Comparison of ENCODE assay signal across 8 mouse cellular contexts in the genomic region with DNA sequence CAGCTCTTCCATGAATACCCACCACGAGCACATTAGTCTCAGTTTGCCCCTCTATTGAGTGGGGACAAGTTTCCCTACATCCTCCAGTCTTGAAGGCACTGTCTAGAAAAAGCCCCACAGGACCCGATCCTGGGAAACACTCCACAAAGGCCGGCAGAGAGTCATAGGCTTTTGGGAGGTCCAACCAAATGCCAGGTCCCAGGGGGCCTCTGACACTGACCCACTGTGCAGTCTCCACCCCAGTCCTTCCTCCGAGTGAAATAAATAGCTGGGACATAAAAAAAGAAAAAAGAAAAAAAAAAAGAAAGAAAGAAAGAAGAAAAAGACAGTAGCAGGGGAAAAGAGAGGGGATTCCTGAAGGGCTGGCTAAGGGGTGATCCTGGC. TPM values are rescaled to one million over a fixed set of nuclear protein-coding genes. Genes with fewer than 3 reads are reported as not detected.
DNase-seq lines count a peak whose midpoint lies in the region; ATAC-seq and TF ChIP-seq lines count a peak whose summit lies in the region.

No protein-coding gene starts in this region.

- no peak for DNase-seq in lung, embryonic 14.5 days
- DNase-seq in lung, postnatal 25 days (ENCODE audit: low spot score), result no peak
- peak; percentile 54 for DNase-seq in kidney, postnatal 14 days
- no peak for DNase-seq in layer of hippocampus, postnatal 14 days (ENCODE audit: low spot score in 2 of 2)
- DNase-seq in B cell, adult 2 months, result no peak

- ATAC-seq in lung, embryonic 14.5 days (ENCODE audit: insufficient read depth), result no peak
- ATAC-seq in forebrain, embryonic 13.5 days, result no peak
- ATAC-seq in neural tube, embryonic 14.5 days (ENCODE audit: low read depth), result no peak
- no peak for ATAC-seq in granulocyte monocyte progenitor cell, adult 5-6 weeks (replicated peaks; ENCODE audit: poor library complexity, severe bottlenecking)

- no peaks in the 10 kb centered on the region for H3K36me3 ChIP-seq in lung, embryonic 14.5 days (ENCODE audit: insufficient read depth)
- no peaks in the 10 kb centered on the region for H3K36me3 ChIP-seq in forebrain, embryonic 13.5 days (ENCODE audit: poor library complexity, severe bottlenecking)
- H3K36me3 ChIP-seq in neural tube, embryonic 14.5 days (ENCODE audit: control insufficient read depth, insufficient read depth, low read length), result no peaks in the 10 kb centered on the region

- peak overlapping the region; percentile 93 for H3K4me2 ChIP-seq in lung, embryonic 14.5 days
- H3K4me2 ChIP-seq in forebrain, embryonic 13.5 days, result peak overlapping the region; percentile 93
- peak overlapping the region; percentile 92 for H3K4me2 ChIP-seq in neural tube, embryonic 14.5 days (ENCODE audit: low read depth, low read length)

- H3K9ac ChIP-seq in lung, embryonic 14.5 days, result peak overlapping the region; percentile 82
- peak overlapping the region; percentile 78 for H3K9ac ChIP-seq in forebrain, embryonic 13.5 days
- no peak overlapping the region for H3K9ac ChIP-seq in neural tube, embryonic 14.5 days (replicated peaks; ENCODE audit: low read depth, low read length)

- H3K4me1 ChIP-seq in lung, embryonic 14.5 days (ENCODE audit: insufficient read depth), result peaks cover 22% of the 10 kb centered on the region
- peaks cover 51% of the 10 kb centered on the region for H3K4me1 ChIP-seq in forebrain, embryonic 13.5 days
- H3K4me1 ChIP-seq in neural tube, embryonic 14.5 days (ENCODE audit: control insufficient read depth, insufficient read depth, low read length), result peaks cover 14% of the 10 kb centered on the region; the same call in 1 of the 2 replicates

- 34% methylated on average over 4 of the region's 4 CpGs for WGBS in lung, embryonic 14.5 days
- 4% methylated on average over 4 of the region's 4 CpGs for WGBS in forebrain, embryonic 13.5 days
- 10% methylated on average over 4 of the region's 4 CpGs for WGBS in neural tube, embryonic 14.5 days

- peak overlapping the region; percentile 64 for H3K4me3 ChIP-seq in lung, embryonic 14.5 days (ENCODE audit: low read depth, low read length)
- H3K4me3 ChIP-seq in forebrain, embryonic 13.5 days, result peak overlapping the region; percentile 56
- peak overlapping the region; percentile 52; the same call in 1 of the 2 replicates for H3K4me3 ChIP-seq in neural tube, embryonic 14.5 days (ENCODE audit: low read depth, low read length)

- H3K27ac ChIP-seq in lung, embryonic 14.5 days (ENCODE audit: low read depth), result no peak overlapping the region
- H3K27ac ChIP-seq in forebrain, embryonic 13.5 days, result no peak overlapping the region
- no peak overlapping the region for H3K27ac ChIP-seq in neural tube, embryonic 14.5 days (ENCODE audit: low read depth, low read length)

- no peaks in the 10 kb centered on the region for H3K9me3 ChIP-seq in lung, embryonic 14.5 days (ENCODE audit: low read depth, low read length)
- H3K9me3 ChIP-seq in forebrain, embryonic 13.5 days (replicated peaks), result no peaks in the 10 kb centered on the region
- H3K9me3 ChIP-seq in neural tube, embryonic 14.5 days (ENCODE audit: control insufficient read depth, low read length), result no peaks in the 10 kb centered on the region

- H3K27me3 ChIP-seq in lung, embryonic 14.5 days (ENCODE audit: insufficient read depth, low read length), result no peaks in the 10 kb centered on the region
- 0 out of 2 replicates have a peak, but pooled peaks cover 9% of the 10 kb centered on the region for H3K27me3 ChIP-seq in forebrain, embryonic 13.5 days
- no peaks in the 10 kb centered on the region for H3K27me3 ChIP-seq in neural tube, embryonic 14.5 days (ENCODE audit: control insufficient read depth, insufficient read depth, low read length)

- TF ChIP-seq CTCF in lung, embryonic 14.5 days (IDR thresholded peaks at IDR 0.05; ENCODE audit: low read depth), result no peak

RNA-seq across cellular contexts. Expression of a gene that starts 0.8 kb away (rescaled TPM):
- 50.7 and 52.1 TPM in 2 replicates for polyA plus RNA-seq in lung, embryonic 14.5 days (2014; fragmentation: Nextera tagmentation; extraction: Ambion mirVana)
- 14.9 and 18.8 TPM in 2 replicates for polyA plus RNA-seq in forebrain, embryonic 13.5 days (2015; fragmentation: Nextera tagmentation; extraction: Ambion mirVana)
- 16.8 and 19.3 TPM in 2 replicates for polyA plus RNA-seq in neural tube, embryonic 14.5 days (2014; fragmentation: Nextera tagmentation; extraction: Ambion mirVana)
- total RNA-seq in granulocyte monocyte progenitor cell, adult 5-6 weeks (2014; fragmentation: Nextera tagmentation), result 10.0 and 11.4 TPM in 2 replicates
- 5.1 and 7.9 TPM in 2 replicates for total RNA-seq in granulocyte monocyte progenitor cell, adult 5-6 weeks (2017)
- 10 to 100 TPM; 26.1 to 30.4 TPM for total RNA-seq in layer of hippocampus, postnatal 14 days (2021)

RNA-seq across cellular contexts. Expression of a gene that starts 52.2 kb away (rescaled TPM):
- 398 and 449 TPM in 2 replicates for polyA plus RNA-seq in lung, embryonic 14.5 days (2014; fragmentation: Nextera tagmentation; extraction: Ambion mirVana)
- polyA plus RNA-seq in forebrain, embryonic 13.5 days (2015; fragmentation: Nextera tagmentation; extraction: Ambion mirVana), result 808 and 853 TPM in 2 replicates
- polyA plus RNA-seq in neural tube, embryonic 14.5 days (2014; fragmentation: Nextera tagmentation; extraction: Ambion mirVana), result 320 and 364 TPM in 2 replicates
- 342 and 407 TPM in 2 replicates for total RNA-seq in granulocyte monocyte progenitor cell, adult 5-6 weeks (2014; fragmentation: Nextera tagmentation)
- total RNA-seq in granulocyte monocyte progenitor cell, adult 5-6 weeks (2017), result 626 and 725 TPM in 2 replicates
- 100 to 1,000 TPM; 289 to 305 TPM for total RNA-seq in layer of hippocampus, postnatal 14 days (2021)

RNA-seq across cellular contexts. Expression of a gene that starts 52.5 kb away (rescaled TPM):
- 27.9 and 29.9 TPM in 2 replicates for polyA plus RNA-seq in lung, embryonic 14.5 days (2014; fragmentation: Nextera tagmentation; extraction: Ambion mirVana)
- 25.8 and 26.3 TPM in 2 replicates for polyA plus RNA-seq in forebrain, embryonic 13.5 days (2015; fragmentation: Nextera tagmentation; extraction: Ambion mirVana)
- polyA plus RNA-seq in neural tube, embryonic 14.5 days (2014; fragmentation: Nextera tagmentation; extraction: Ambion mirVana), result 33.1 and 34.4 TPM in 2 replicates
- 20.0 and 25.8 TPM in 2 replicates for total RNA-seq in granulocyte monocyte progenitor cell, adult 5-6 weeks (2014; fragmentation: Nextera tagmentation)
- 15.7 and 42.7 TPM in 2 replicates for total RNA-seq in granulocyte monocyte progenitor cell, adult 5-6 weeks (2017)
- 10 to 100 TPM; 21.9 to 28.1 TPM for total RNA-seq in layer of hippocampus, postnatal 14 days (2021)
